Mouse (Mus musculus) heart, embryonic 13.5 days (tissue): ENCODE measurements around the gene Mmab. TPM values are rescaled to one million over a fixed set of nuclear protein-coding genes. Genes with fewer than 3 reads are reported as not detected.

ENCODE experiments used
- ATAC-seq: fragments of 200-750 bp; cut with Nextera tagmentation; 2 replicates; pipeline ENCODE4 v1.8.0; 2017; ENCODE audit warnings: moderate TSS enrichment; ENCODE audit not compliant: insufficient number of reproducible peaks, low FRiP score, low TSS enrichment; ENCODE audit errors: extremely low read depth
- H3K27ac ChIP-seq: fragments of 300-500 bp; sonication (generic); replicated peaks from 2 replicates; pipeline ENCODE4 v1.5.1; 2015; ENCODE audit warnings: moderate library complexity, mild to moderate bottlenecking, inconsistent platforms
- H3K27me3 ChIP-seq: fragments of 300-500 bp; sonication (generic); replicated peaks from 2 replicates; pipeline ENCODE4 v1.6.1; 2015; ENCODE audit warnings: mild to moderate bottlenecking, inconsistent platforms
- H3K36me3 ChIP-seq: fragments of 300-500 bp; sonication (generic); 2 replicates; pipeline ENCODE4 v1.6.1; 2015; ENCODE audit warnings: mild to moderate bottlenecking, inconsistent platforms
- H3K4me1 ChIP-seq: fragments of 300-500 bp; sonication (generic); 2 replicates; pipeline ENCODE4 v1.6.1; 2015; ENCODE audit warnings: inconsistent platforms
- H3K4me2 ChIP-seq: fragments of 300-500 bp; sonication (generic); 2 replicates; pipeline ENCODE4 v1.6.1; 2015; ENCODE audit warnings: inconsistent platforms, mild to moderate bottlenecking, moderate library complexity
- H3K4me3 ChIP-seq: fragments of 300-500 bp; sonication (generic); 2 replicates; pipeline ENCODE4 v1.5.1; 2015; ENCODE audit warnings: moderate library complexity, mild to moderate bottlenecking, inconsistent platforms
- H3K9ac ChIP-seq: fragments of 300-500 bp; sonication (generic); 2 replicates; pipeline ENCODE4 v1.6.1; 2015; ENCODE audit warnings: inconsistent platforms, mild to moderate bottlenecking, moderate library complexity
- H3K9me3 ChIP-seq: fragments of 300-500 bp; sonication (generic); 2 replicates; pipeline ENCODE4 v1.6.1; 2016; ENCODE audit warnings: inconsistent platforms
- WGBS: fragments of 180-500 bp; shearing (Covaris S2); methylation state at CpG from one replicate; pipeline ENCODE4 v1.1.7; 2015; ENCODE audit warnings: mixed read lengths; 5-methylcytosine and 5-hydroxymethylcytosine counted together
- polyA plus RNA-seq: library from polyadenylated mRNA; unstranded; fragments of >200 nt; fragmentation: Nextera tagmentation; extraction: Ambion mirVana; gene quantifications from 2 replicates; pipeline ENCODE4 v1.2.1, GENCODE M21; 2015

The Mmab gene
- polyA plus RNA-seq, 1 experiment from 2014 or later = 24.4 TPM

GRCm38 (mm10) chr5:114428621-114429020, 15.2 kb downstream of the Mmab start:
- Histone ChIP-seq H3K9ac (no peak overlapping the region), H3K4me2 (no peak overlapping the region), H3K36me3 (0 out of 2 replicates have a peak, but pooled peaks cover 2% of the 10 kb centered on the region), H3K9me3 (no peaks in the 10 kb centered on the region), H3K27me3 (no peaks in the 10 kb centered on the region), H3K4me3 (no peak overlapping the region), H3K4me1 (no peaks in the 10 kb centered on the region), H3K27ac (no peak overlapping the region)
- no peak for ATAC-seq
- WGBS = 75% methylated on average over 18 of the region's 18 CpGs

DNA sequence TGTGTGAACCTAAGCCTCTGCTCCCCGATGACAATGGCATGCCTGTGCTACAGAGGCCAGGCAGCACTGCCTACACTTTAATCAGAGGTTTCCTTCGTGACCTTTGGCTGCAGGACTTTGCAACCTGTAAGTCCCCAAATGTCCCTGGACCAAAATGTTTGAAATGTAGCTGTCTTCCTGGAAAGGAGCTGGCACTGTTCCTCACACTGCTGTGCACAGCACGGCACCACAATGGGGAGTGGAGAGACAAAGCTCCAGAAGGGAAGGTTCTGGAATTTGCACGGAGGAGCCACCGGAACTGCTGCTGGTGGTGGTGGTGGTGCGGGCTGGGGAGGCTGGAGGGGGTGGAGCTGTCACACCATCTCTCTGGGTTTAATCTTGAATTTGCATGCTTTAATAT, 17.1 kb downstream of the Mmab start:
- ATAC-seq = no peak
- H3K27ac ChIP-seq = no peak overlapping the region

GRCm38 (mm10) chr5:114423961-114424360, 19.9 kb downstream of the Mmab start:
- H3K9ac ChIP-seq = no peak overlapping the region

More for the DNA sequence above, 17.1 kb downstream of the Mmab start:
- H3K9me3 ChIP-seq = no peaks in the 10 kb centered on the region
- H3K36me3 ChIP-seq = no peaks in the 10 kb centered on the region
- no peak overlapping the region for H3K4me2 ChIP-seq
- WGBS = 78% methylated on average over 6 of the region's 6 CpGs
- H3K27me3 ChIP-seq = no peaks in the 10 kb centered on the region
- peaks cover 10% of the 10 kb centered on the region for H3K4me1 ChIP-seq
- H3K9ac ChIP-seq = no peak overlapping the region
- no peak overlapping the region for H3K4me3 ChIP-seq

DNA sequence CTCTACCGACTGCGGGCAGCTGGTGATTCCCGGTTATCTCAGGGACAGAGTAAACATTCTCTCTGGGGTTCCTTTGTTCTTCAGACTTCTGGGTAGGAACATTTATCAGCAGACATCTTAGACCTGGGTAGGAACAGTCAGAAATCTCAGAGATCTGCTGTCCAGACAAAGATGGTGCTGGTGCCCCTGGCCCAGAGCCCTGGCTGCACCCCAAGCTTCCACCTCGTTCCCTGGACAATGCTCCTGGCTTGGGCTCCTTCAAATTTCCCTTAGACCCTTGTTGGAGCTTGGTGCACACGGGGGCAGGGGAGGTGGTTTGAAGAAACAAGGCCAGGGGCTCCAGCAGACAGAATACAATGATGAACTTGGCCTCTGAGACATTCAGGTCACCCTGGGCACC, 21.3 kb downstream of the Mmab start:
- H3K27me3 ChIP-seq = no peaks in the 10 kb centered on the region
- no peaks in the 10 kb centered on the region for H3K9me3 ChIP-seq
- H3K9ac ChIP-seq = no peak overlapping the region
- no peak overlapping the region for H3K4me2 ChIP-seq
- ATAC-seq = no peak
- H3K36me3 ChIP-seq = peaks cover 40% of the 10 kb centered on the region
- 24% methylated on average over 5 of the region's 5 CpGs for WGBS
- peaks cover 14% of the 10 kb centered on the region for H3K4me1 ChIP-seq
- no peak overlapping the region for H3K27ac ChIP-seq
- H3K4me3 ChIP-seq = no peak overlapping the region

More at GRCm38 (mm10) chr5:114423961-114424360, 19.9 kb downstream of the Mmab start:
- H3K4me2 ChIP-seq = no peak overlapping the region
- ATAC-seq = no peak
- 77% methylated on average over 5 of the region's 5 CpGs for WGBS
- peaks cover 27% of the 10 kb centered on the region for H3K36me3 ChIP-seq
- peaks cover 14% of the 10 kb centered on the region for H3K4me1 ChIP-seq
- no peaks in the 10 kb centered on the region for H3K27me3 ChIP-seq
- H3K4me3 ChIP-seq = no peak overlapping the region
- no peak overlapping the region for H3K27ac ChIP-seq
- no peaks in the 10 kb centered on the region for H3K9me3 ChIP-seq

DNA sequence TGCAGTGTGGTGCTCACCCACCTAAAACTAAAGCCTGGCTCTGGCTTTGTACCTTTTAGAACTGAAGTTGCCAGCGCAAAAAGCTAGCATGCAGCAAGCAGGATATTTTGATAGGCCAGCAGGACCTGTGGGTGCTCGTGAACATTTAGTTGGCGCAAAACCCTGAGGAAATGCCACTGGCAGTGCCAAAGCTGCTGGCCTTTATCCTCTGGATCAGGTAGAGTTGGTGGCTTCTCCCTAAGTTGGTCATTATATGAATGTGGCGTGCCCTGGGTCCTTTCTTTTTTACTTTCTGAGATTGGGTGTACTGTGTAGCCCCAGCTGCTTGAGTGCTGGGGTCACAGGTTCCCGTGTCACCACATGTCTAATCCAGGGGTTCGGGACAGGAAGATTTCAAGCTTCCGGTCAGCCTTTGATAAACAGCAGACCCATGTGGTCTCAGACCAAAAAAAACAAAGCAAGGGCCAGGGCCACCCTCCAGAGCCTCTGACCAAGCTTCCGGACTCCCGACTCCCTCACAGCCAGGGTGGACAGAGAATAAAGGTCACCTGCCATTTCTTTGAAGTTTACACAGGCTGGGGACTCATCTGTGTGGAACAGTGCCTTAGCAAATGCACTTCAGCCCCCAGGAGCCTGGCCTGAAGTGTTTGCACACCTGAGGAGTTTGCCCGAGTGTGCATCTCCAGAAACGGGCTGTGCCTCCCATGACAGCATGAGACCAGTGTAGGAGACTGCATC, 22.1 kb downstream of the Mmab start:
- H3K4me3 ChIP-seq = no peak overlapping the region
- no peak overlapping the region for H3K9ac ChIP-seq
- H3K36me3 ChIP-seq = peaks cover 49% of the 10 kb centered on the region
- H3K4me1 ChIP-seq = peaks cover 16% of the 10 kb centered on the region
- H3K9me3 ChIP-seq = no peaks in the 10 kb centered on the region
- WGBS = 56% methylated on average over 11 of the region's 11 CpGs
- ATAC-seq = no peak
- H3K4me2 ChIP-seq = no peak overlapping the region
- no peaks in the 10 kb centered on the region for H3K27me3 ChIP-seq
- H3K27ac ChIP-seq = no peak overlapping the region

- 87% methylated on average over 8 of the region's 8 CpGs for WGBS
- Histone ChIP-seq H3K4me1 (peaks cover 26% of the 10 kb centered on the region), H3K27ac (no peak overlapping the region), H3K4me2 (no peak overlapping the region), H3K36me3 (peaks cover 78% of the 10 kb centered on the region), H3K27me3 (no peaks in the 10 kb centered on the region), H3K4me3 (no peak overlapping the region), H3K9me3 (no peaks in the 10 kb centered on the region), H3K9ac (no peak overlapping the region)
- ATAC-seq = no peak
These were observed 25.3 kb downstream of the Mmab start for GRCm38 (mm10) chr5:114418541-114418940.

DNA sequence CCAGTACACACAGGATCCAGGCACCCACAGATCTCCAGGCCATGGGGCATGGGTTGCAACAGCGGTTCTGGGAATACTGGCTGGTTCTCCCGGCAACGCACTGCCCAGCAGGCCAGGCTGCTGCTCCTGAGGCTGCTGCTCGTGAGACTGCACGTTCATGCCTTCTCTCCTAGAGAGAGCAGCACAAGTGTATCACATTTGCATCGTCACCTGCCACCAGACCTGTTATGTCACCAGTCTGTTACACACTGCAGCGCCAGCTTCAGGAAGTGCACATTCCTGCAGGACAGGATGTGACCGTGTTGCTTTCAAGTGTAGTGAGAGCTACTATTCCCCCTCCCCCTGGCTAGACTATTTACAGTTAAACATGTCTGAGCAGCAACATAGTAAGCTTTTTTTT, 27.0 kb downstream of the Mmab start:
- H3K27ac ChIP-seq = no peak overlapping the region
- WGBS = 64% methylated on average over 8 of the region's 8 CpGs
- peaks cover 91% of the 10 kb centered on the region for H3K36me3 ChIP-seq

DNA sequence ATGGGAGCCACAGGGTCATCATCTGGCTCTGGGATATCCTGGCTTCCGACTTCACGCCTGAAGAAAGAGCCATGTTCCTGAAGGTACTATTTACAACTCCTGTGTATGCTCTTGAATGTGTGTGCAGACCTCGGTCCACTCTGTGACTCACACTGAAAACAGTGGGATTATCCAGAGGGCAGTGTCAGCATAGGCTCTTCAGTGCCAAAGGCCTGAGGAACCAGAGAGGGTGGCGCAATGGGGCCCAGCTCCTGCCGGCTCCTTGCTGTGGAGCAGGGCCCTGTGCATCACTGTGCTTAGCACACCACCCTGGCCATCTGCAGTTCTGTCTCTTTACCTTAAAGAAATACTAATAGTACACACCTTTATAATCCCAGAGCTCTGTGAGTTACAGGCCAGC, 28.3 kb downstream of the Mmab start:
- no peak overlapping the region for H3K27ac ChIP-seq
- no peak for ATAC-seq
- no peaks in the 10 kb centered on the region for H3K9me3 ChIP-seq
- H3K4me3 ChIP-seq = no peak overlapping the region
- H3K4me1 ChIP-seq = peaks cover 32% of the 10 kb centered on the region
- WGBS = 87% methylated on average over 5 of the region's 5 CpGs
- peaks cover 93% of the 10 kb centered on the region for H3K36me3 ChIP-seq
- no peak overlapping the region for H3K4me2 ChIP-seq
- no peaks in the 10 kb centered on the region for H3K27me3 ChIP-seq
- H3K9ac ChIP-seq = no peak overlapping the region

More for the DNA sequence above, 27.0 kb downstream of the Mmab start:
- Histone ChIP-seq H3K27me3 (no peaks in the 10 kb centered on the region), H3K4me3 (no peak overlapping the region), H3K4me2 (no peak overlapping the region), H3K9me3 (no peaks in the 10 kb centered on the region), H3K4me1 (peaks cover 34% of the 10 kb centered on the region), H3K9ac (peak overlapping the region; percentile 29; the same call in 1 of the 2 replicates)
- ATAC-seq = no peak

DNA sequence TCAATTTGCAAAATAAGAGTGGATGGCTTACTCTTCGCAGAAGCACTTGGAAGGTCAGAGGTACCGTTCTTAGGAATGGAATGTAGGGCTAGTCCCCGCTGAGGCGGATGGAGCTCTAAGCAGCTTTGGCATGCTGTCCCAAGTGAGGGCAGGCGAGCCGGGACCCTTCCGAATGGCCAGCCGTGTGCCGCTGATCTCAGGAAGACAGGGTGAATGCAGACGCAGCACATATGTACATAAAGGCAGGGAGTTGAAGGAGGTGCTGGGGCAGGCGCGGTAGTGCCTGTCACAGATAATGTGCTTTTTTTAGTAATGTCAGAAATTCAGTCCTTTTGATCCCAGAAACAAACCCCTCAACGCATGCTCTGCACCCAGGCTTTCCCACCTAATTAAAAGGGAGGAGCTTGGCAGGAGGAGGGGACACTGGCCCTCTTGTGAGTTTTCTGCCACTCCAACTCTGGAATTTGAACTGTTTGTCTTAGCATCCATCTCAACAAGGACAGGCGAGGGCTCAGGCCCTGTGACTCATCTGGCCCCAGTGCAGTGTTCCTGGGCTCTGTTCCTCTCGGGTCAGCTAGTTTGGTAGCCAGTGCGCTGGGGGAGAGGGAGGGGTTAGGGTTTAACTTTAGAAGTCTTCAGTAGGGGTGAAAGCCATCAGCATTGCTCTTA, 30.7 kb downstream of the Mmab start:
- Histone ChIP-seq H3K9me3 (no peaks in the 10 kb centered on the region), H3K9ac (0 out of 2 replicates have a peak overlapping the region, but pooled peaks have one; percentile 24), H3K4me3 (no peak overlapping the region), H3K36me3 (peaks cover 93% of the 10 kb centered on the region), H3K4me2 (no peak overlapping the region), H3K27me3 (no peaks in the 10 kb centered on the region), H3K27ac (peak overlapping the region; percentile 61), H3K4me1 (peaks cover 32% of the 10 kb centered on the region)
- no peak for ATAC-seq
- 41% methylated on average over 16 of the region's 16 CpGs for WGBS

DNA sequence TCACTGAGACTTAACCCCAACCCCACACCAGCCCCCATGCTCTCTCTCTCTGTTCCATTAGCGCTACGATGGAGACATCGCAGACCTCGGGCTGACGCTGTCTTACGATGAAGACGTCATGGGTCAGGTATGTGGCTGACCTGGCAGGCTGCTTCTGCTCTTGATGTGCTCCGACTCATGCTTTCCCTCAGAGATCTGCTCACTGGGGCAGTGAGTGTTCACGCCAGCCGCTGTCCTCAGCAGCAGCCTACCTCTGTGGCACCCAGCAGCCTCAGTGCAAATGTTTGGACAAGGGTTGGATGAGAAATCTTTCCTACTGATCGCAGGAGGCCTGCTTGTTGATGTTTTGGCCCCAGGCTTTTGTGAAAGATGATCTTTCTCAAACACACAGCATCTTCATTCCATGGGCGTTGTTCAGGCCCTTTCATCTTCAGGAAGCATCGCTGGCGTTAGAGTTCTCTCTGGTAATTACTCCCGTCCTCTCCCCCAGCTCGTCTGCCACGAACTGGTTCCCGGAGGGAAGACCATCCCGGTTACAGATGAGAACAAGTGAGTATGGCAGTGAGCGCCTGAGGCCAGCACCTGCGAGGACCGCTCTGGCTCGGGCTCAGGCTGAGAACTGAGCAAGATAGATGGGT, 31.4 kb downstream of the Mmab start:
- Histone ChIP-seq H3K9me3 (no peaks in the 10 kb centered on the region), H3K4me3 (no peak overlapping the region), H3K4me2 (no peak overlapping the region), H3K9ac (peak overlapping the region; percentile 24; the same call in 1 of the 2 replicates), H3K27me3 (no peaks in the 10 kb centered on the region), H3K27ac (peak overlapping the region; percentile 61), H3K36me3 (peaks cover 93% of the 10 kb centered on the region), H3K4me1 (peaks cover 32% of the 10 kb centered on the region)
- 62% methylated on average over 23 of the region's 23 CpGs for WGBS
- no peak for ATAC-seq

- H3K9me3 ChIP-seq = no peaks in the 10 kb centered on the region
- no peak for ATAC-seq
- H3K9ac ChIP-seq = no peak overlapping the region
- H3K4me2 ChIP-seq = no peak overlapping the region
- peaks cover 25% of the 10 kb centered on the region for H3K4me1 ChIP-seq
- no peak overlapping the region for H3K4me3 ChIP-seq
- peaks cover 93% of the 10 kb centered on the region for H3K36me3 ChIP-seq
- H3K27ac ChIP-seq = no peak overlapping the region
- no peaks in the 10 kb centered on the region for H3K27me3 ChIP-seq
- 84% methylated on average over 13 of the region's 13 CpGs for WGBS
These were observed 33.4 kb downstream of the Mmab start for GRCm38 (mm10) chr5:114410429-114410828.
